Mouse (Mus musculus) 416B (cell line): ENCODE data around the gene Pam.
A peak's percentile ranks its signal among the peaks of the same experiment; 100 is the strongest.

Source experiments
- DNase-seq: peaks from one replicate; pipeline ENCODE4 v3.0.0; 2011; ENCODE audit warnings: low read depth

Pam gene

DNA sequence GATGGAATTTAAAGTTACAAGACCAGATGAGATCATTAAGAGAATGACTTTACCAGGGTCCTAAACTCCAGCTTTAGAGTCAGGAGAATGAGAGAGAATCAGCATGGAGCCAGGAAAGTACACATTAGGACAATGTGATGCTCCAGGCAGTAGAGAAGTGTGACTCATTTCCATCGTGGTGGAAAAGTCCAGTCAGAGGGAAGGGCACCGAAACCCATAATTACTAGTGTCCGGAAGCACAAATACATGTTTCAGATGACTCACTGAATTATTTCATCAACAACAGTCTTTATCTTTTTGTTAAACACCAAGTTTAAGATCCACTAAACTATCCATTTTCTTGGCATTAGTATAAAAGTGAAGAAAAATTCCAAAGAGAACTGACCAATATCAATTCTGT, 57.2 kb downstream of the Pam start:
- DNase-seq = peak; percentile 93

DNA sequence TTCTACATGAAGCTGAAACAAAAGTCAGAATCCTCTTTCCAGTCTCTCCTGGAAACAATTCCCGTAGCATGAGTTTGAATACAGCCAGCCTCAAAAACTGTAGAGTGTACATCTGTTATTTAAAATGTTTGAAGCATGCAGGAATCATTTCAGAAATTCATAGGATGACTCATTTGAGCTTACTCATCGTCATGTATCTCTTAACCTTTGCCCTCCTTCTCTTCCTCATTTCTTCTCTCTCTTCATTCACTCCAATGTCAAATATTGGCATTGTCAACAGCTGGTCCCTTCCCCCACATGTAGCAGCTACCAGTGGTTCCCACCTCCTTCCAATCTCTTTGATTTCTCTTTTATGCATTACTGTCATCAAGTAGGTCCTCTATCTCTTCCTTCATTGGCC, 59.7 kb downstream of the Pam start:
- DNase-seq = peak; percentile 64

DNA sequence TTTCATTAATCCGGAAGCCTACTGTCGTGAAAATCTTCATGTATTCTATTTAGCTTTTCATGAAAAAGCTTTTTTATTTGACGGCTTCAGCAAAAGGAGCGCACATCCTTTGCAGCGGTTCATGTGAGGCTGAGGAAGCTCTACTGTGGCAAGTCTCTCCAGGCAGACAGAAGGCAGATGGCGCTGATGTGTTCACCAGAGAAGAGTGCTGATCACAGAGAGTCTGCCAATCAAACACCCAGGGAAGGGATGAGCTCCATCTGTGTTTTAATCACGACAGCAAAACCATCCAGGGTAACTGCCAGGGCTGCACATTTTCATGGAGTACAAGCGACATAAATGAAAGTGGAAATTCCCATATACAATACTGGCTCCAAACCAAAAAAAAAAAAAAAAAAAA, 63.6 kb downstream of the Pam start:
- DNase-seq = no peak

DNA sequence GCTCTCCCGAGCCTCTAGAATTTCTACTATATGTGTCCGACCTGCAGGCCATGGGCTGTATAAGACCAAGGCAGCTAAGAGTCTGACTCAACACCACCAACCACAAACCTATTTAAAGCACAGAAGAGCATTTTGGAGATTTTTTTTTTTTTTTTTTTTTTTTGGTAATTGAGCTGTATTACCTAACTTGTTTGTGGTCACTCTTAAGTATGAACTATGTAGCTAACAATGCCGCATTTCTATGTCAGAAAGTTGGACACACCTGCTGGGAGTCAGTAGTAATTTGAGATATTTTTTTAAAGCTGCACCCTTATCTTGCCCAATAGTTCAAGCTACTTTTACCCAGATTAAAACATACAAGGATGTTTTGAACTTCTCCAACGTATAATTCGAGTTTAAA, 66.4 kb downstream of the Pam start:
- peak; percentile 91 for DNase-seq

DNA sequence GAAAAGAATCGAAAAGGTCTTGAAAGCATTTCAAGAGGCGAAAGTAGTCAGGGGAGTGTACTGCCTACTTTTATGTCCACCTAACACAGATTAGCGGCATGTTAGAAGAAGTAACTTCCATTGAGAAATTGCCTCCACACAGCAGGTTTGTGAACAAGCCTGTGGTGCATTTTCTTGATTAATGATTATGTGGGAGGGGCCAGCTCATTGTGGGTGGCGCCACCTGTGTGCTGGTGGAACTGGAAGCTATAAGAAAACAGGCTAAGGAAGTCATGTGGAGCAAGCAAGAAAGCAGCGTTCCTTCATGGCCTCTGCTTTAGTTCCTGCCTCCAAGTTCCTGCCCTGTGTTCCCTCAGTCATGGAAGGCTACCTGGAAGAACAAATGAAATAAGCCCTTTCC, 67.0 kb downstream of the Pam start:
- DNase-seq = peak; percentile 87

DNA sequence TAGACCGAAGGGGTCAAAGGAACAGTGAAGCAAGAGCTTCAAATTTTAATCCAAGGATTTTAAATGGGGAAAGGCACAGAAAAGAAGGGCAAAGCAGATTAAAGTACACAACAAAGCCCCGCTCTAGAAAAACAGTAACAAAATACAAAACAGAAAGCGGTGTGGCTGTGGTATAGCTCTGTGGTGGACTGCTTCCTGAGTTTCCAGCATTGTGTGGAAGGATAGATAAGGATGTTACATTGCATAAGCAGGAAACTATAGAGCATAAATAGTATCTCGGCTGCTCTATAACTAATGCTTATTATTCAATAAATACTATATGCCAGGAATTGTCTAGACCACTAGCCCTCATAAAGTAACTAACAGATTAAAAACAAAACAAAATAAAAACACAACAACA, 67.5 kb downstream of the Pam start:
- peak; percentile 92 for DNase-seq

DNA sequence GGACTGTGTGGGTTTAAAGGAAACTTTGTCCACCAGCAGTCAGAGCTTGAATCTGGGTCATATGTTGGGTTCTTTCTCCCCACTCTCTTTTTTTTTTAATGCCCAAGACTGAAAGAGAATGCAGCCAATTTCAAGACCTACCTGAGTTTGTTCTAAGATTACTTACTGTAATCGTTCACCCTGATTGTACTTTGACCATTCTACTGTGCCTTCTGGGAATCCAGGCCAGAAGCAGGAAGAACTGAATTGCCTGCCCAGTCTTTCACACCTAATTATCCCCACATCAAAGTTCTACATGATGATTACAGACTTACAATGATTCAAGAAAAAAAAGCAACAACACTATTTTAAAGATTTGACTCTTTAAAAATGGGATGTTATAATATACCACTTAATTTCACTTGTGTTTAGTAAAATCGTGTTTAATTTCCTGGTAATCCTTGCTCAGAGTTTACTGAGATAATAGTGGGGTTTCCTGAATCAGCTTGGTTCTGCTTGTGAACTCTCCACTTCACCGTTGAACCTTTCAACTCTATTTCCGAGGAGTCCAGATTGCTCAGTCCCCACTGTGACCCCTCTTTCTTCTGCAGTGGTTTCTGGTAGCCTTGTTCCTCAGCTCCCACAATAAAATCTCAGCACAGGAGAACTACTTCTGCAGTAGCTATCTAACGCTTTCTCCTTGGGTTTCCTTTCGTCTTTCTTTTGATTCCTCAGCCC, 69.4 kb downstream of the Pam start:
- DNase-seq = no peak

DNA sequence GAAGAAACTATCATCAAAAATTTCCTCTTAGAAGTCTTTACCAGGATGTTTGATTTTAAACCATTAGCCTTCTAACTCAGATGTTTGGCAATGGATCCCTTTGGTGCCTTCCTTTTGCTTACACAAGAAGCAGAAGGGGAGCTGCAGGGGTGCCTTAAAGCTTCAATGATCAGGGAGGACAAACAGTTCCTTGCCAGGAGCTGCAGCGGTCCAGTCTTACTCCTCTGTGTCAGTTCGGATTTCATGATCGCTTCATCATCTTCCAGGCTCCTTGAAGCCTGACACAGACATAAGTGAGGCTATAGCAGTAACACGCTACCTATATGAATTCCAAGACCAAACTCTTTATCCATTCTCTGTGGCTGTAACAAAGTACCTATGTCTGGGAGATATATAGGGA, 71.6 kb downstream of the Pam start:
- no peak for DNase-seq

DNA sequence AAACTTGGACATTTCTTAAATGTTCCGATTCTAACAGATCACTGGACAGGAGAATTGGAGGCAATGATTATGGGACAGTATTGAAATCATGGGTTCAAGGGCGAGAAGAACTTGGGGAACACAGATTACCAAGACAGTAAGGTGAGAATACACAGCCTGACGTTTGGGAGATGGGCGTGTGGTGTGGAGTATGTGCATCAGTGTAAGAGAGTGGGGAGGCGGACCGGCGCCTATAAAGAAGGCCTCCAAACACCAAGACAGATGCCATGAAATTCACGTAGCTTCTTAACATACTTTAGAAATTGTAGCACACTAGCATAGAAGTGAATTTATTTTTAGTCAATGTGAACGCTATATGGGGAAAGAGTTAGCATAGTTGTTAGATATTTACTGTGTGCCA, 76.5 kb downstream of the Pam start:
- no peak for DNase-seq

DNA sequence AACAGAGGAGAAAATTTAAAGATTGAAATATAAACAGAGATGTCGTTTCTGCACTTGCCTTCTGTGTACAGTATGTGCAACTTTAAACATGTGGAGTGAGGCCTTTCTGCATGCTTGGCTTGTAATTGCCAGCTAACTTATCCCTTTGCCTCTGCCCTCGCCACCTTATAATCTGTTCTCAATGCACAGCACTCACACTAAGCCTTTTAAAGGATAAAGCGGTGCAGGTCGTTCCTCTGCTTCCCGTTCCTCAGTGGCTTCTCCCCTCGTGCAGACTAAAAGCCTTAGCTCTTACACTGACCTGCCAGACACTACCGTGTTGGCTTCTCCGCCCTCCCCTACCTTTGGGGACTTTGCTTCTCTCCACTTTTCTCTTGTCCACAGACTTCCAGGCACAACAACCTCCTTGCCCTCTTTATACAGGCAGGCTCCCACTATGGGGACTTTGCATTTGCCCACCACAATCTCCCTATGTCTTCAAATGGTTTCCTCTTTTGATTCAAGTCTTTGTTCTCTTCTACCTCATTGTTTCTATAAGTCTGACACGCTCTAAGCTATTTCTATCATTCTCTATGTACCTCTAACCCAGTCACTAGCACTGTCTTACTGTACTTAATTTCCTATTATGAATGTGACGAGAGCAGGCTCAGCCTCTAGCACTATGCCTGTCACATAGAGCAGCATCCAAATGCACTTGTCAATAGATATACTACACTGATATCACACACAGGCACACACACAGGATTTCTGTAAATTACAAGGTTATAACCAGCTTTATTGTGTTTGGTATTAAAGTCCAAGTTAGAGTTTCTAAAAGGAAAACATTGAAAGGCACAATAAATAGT, 79.2 kb downstream of the Pam start:
- DNase-seq = no peak

DNA sequence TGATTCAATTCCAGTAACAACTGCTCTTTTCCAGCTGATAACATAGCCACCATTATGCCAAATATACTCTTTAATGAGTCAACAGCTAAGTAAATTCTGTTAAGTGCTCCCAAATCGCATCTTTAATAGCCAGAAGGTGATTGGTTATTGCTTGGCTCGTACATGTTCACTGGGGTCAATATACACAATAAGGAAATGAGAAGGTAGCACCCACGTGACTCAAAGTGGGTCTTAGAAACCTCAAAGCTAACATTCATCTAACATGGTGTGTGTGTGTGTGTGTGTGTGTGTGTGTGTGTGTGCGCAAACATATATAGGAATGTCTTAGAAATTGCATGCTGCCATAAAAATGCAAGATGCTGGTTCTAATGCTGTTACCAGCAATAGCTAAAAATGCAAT, 79.9 kb downstream of the Pam start:
- DNase-seq = no peak

DNA sequence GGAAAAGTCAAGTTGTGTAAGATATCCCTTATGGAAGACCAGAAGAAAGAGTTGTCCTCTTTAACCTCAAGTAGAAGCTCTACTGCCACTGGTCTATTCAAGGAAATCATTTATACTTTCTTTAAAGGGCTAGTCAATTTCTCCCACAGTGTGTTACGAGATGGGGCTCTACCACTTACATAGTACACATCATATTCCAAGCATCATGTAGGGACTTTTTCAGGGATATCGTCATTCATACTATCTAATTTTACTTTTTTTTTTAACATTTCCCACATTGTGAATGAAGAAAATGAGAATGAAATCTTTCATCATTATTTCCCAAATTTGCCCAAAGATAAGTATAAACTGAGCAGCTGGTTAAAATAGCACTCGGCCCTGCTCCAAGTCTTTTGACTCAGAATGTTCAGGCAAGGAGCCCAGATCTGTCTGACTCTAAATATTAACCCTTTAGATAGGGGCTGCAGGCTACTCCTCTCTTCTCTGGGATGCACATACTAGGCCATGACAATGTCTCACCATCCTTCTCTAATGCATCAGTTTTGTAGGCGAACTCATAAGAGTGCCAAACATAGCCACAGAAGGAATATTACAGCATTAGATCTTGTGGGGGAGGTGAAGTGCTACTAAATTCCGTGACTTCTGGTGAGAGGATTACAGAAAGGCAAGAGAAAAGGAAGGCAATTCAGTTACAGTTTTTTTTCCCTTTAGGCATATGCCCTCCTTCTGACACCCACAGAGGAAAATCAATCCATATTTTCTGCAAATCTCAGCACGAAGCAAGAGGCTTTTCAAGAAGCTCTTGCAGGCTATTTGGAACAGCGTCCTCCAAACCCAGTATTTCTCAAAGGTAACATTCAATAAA, 92.7 kb downstream of the Pam start:
- DNase-seq = no peak

DNA sequence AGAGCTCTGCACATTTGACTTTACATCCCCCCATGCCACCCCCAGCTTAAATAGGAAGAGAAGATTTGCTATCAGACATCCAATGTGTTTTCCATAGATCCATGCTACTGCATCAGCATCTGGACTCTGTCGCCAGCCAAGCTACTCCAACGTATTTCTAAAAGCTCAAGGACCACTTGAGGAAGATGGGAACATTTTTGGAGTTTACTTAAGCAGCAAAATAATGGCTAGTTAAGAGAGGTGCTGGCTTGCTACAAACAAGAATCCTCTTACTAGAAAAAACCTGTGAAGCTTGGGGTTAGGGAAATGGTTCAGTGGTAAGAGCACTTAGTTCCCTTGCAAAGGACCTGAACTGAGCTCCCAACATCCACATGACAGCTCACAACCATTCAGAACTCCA, 96.0 kb downstream of the Pam start:
- DNase-seq = no peak

DNA sequence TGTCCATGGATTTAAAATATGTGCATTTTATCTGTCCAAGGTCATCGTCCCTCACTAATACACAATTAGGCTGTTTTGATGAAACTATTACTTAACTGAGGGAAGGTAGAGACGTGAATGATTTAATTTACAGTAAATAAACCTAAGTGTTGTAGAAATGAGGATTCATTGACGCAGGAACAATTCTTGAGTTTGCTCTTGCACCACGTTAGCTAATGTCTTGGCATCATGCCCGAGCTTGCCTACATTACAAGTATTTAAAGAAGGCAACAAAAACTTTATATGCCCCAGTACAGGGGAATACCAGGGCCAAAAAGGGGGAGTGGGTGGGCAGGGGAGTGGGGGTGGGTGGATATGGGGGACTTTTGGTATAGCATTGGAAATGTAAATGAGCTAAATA, 96.5 kb downstream of the Pam start:
- peak; percentile 17 for DNase-seq

DNA sequence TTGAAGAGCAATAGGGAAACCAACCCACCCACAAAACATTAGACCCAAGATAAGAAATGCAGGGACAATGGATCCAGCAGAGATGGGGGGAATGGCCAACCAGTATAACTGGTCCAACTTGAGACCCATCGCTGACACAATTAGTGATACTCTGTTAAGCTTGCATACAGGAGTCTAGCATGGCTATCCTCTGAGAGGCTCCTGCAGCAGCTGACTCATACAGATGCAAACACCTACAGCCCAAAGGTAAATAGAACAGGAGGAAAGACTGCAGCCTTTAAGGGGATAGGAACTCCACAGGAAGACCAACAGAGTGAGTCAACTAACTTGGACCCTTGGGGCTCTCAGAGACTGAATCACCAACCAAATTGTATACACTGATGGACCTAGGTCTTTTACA, 98.4 kb downstream of the Pam start:
- no peak for DNase-seq

DNA sequence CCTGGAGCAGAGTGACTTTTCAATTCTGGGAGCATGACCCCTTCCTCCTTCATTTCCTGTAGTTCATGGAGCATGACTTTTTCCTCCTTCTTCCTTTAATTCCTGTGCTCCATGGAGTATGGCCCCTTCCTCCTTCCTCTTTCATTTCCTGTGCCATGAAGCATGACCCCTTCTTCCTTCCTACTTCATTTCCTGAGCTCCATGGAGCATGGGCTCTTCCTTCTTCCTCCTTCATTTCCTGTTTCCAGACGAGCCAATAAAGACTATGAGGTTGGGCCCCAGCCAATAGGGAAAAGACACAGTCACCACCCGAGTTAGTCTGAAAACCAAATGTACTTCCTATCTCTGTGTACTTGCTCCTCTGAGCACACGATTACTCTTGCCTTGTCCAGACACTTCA, 103.5 kb downstream of the Pam start:
- DNase-seq = peak; percentile 12

DNA sequence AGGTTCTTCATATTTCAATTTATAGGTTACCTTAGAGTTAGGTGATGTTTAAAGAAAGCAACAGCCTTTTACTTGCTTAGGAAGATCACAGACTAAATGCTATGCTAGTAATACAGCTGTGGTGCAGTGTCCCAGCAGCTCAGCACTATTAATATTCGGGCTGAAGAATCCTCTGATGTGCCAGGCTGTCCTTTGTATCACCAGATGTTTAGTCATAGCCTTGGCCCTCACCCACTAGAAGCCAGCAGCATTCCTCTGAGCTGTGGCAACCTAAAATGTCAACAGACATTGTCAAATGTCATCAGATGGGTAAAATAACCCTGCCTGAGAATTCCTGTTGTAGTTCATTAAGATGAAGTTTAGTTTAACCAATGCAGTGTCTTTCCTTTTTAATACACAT, 112.3 kb downstream of the Pam start:
- no peak for DNase-seq

DNA sequence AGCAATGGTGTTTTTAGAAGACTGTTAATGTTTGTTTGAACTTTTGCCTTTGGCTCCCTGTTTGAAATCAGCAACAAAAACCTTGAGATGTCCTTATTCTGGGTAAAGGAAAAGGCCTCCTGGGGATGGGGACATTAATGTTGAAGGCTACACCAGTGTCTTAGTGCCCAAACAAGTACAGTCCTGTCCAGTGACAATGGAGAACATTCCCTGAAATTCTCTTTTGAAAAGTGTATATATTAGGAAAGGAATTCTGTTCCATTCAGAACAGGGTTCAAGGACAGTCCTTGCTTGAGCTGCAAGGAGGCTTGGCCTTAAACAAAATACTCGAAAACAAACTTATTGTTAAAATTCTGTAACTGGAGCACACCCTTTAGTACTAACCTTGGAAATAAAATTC, 116.0 kb downstream of the Pam start:
- DNase-seq = no peak

DNA sequence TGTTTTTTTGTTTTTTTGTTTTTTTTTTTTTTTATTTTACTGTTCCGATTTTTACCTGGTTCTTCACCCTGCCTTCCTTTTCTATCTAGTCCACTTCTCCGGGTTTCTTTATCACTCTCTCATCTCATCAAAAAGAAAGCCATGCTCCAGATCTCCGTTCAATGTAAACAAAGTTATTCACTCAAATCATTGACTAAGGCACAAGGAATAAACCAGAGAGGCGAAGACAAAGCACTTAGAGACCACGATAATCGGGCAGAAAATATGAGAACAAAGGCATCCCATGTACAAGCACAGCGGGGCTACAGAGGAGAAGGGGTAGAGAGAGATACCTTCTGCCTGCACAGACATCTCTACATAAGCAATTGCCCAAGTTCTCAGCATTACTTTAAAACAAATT, 117.9 kb downstream of the Pam start:
- DNase-seq = no peak

DNA sequence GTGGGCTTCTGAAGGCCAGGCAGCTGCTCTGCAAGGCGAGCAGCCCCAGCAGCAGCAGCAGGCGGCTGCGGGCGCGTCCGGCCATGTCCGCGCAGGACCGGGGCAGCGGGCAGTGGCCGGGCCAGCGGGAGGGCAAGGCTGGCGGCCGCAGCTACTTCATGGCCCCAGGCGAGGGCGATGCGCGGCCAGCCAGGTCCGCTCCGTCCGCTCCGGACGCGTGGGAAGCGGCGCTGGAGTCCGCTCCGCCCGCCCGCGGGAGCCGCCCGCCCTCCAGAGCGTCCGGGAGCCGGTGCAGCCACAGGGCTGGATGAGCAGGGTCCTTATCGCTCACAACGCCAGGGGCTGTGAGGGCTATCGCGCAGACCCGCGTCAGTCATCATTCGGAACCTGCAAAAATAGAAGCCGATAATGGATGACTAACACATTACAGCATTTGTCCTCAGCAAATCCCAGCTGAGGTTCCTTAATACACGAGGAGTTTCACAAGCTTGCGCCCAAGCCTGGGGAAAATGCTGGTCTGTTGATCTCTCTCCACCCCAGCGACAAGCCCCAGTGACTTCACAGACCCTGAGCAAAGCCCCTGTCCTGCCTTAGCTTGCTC, 118.5 kb downstream of the Pam start:
- DNase-seq = no peak

DNA sequence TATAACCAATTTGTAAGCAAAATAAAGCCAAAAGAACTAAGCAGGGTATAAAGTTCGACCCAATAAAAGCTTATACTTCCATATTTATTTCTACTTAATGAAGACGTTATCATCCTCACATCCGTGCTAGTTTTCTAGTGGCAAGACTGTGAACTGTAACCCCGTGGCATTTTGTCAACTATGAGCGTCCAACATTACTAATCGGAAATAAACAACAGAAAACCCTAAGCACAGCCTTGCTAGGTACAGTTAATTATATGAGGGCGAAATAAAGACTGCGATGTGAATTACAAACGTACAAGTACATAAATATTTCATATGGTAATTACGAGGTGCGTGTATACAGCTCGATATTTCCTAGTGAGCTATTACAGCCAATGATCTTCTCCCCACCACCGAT, 119.4 kb downstream of the Pam start:
- DNase-seq = no peak

DNA sequence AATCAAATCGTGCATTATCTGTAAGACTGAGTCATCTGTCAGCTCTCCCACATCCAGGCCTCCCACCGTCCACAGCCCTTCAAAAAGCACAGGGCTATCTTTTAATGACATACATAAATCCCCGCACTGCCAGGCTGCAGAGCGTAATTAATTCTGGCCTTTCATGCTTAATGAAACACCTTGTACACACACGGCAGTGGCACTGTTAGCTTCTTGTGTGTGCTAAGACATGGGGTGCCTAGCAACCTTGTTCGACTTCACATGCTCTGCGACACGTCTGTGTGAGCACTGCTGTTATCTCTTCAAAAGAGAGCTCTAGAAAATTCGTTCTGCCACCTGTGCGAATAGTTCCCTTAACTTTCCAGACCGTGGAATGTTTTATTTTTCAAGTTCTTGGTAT, 120.5 kb downstream of the Pam start:
- DNase-seq = no peak
